Mouse (Mus musculus) erythroblast, embryonic 14.5 days (primary cell): ENCODE data around the gene Tmem116.

Source experiments
- GATA1 ChIP-seq: IDR thresholded peaks from 2 replicates; pipeline ENCODE4 v1.6.1; 2012; ENCODE audit warnings: low read length, inconsistent platforms, mixed read lengths
- TAL1 ChIP-seq: IDR thresholded peaks from 3 replicates; pipeline ENCODE4 v1.6.1; 2012; ENCODE audit warnings: low read length, inconsistent platforms, mixed read lengths

DNA sequence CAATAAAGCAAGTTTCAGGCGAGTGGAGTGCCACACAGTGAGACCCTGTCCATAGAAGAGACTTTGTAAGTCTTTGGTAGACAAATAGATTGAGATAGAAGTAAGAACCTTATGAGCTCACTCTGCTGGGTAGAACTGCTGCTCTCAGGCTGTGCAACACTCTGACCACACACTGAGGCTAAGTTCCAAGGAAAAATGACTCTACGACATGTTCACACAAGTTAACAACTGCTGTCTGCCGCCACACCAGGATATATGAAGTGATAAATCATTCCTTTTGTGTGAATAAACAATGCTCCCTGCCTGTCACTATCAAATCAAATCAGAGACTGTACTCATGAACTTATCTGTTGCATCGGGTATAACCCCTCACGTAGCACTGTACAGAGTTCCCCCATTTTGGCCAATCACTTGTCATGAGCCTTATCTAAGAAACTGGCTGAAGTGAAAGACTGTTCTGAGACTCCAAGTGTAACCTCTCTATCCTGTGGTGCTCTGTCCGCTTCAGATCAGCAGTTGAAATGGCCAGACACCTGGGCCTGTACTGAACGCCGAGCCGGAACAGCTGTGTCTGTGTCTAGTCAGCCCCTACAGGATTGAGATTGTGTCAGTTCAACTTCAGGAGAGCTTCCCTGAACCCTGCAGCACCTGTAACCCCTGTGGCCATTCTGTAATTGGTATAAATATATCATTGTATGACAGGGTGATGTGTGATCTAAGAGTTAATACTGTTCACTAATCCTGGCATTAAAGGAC lies 4.0 kb downstream of the Tmem116 start:
- TF ChIP-seq GATA1 (no peak), TAL1 (no peak)
